Mouse (Mus musculus) lung, postnatal 0 days (tissue): Measurements from ENCODE around the gene Zfp704. TPM values are rescaled to one million over a fixed set of nuclear protein-coding genes. Genes with fewer than 3 reads are reported as not detected.

ENCODE experiments used
- ATAC-seq: fragments of 200-750 bp; cut with Nextera tagmentation; 2 replicates; pipeline ENCODE4 v1.8.0; 2017; ENCODE audit warnings: moderate library complexity
- DNase-seq: peaks from one replicate; pipeline ENCODE4 v3.0.0-alpha.2; 2016; ENCODE audit warnings: low spot score
- H3K27ac ChIP-seq: fragments of 300-500 bp; sonication (generic); 2 replicates; pipeline ENCODE4 v1.5.1; 2014; ENCODE audit warnings: antibody characterized with exemption, mild to moderate bottlenecking, low read length, mixed read lengths
- H3K27me3 ChIP-seq: fragments of 300-500 bp; sonication (generic); replicated peaks from 2 replicates; pipeline ENCODE4 v1.6.1; 2014; ENCODE audit warnings: low read length, mixed read lengths; ENCODE audit not compliant: insufficient read depth
- H3K36me3 ChIP-seq: fragments of 300-500 bp; sonication (generic); 2 replicates; pipeline ENCODE4 v1.6.1; 2014; ENCODE audit warnings: low read length, mixed read lengths; ENCODE audit not compliant: insufficient read depth
- H3K4me1 ChIP-seq: fragments of 300-500 bp; sonication (generic); 2 replicates; pipeline ENCODE4 v1.6.1; 2014; ENCODE audit warnings: antibody characterized with exemption, low read depth, low read length, mixed read lengths; ENCODE audit not compliant: insufficient read depth
- H3K4me2 ChIP-seq: fragments of 300-500 bp; sonication (generic); replicated peaks from 2 replicates; pipeline ENCODE4 v1.6.1; 2014; ENCODE audit warnings: low read depth, mild to moderate bottlenecking, low read length, moderate library complexity, mixed read lengths
- H3K4me3 ChIP-seq: fragments of 300-500 bp; sonication (generic); 2 replicates; pipeline ENCODE4 v1.5.1; 2014; ENCODE audit warnings: low read depth, low read length
- H3K9ac ChIP-seq: fragments of 300-500 bp; sonication (generic); replicated peaks from 2 replicates; pipeline ENCODE4 v1.6.1; 2014; ENCODE audit warnings: low read depth, mild to moderate bottlenecking
- H3K9me3 ChIP-seq: fragments of 300-500 bp; sonication (generic); 2 replicates; pipeline ENCODE4 v1.6.1; 2016; ENCODE audit warnings: low read length, mixed read lengths
- CTCF ChIP-seq: IDR thresholded peaks from 2 replicates; pipeline ENCODE4 v1.5.1; 2016; ENCODE audit warnings: antibody characterized with exemption, mild to moderate bottlenecking
- EP300 ChIP-seq: IDR thresholded peaks from 2 replicates; pipeline ENCODE4 v1.6.1; 2016; ENCODE audit warnings: antibody characterized with exemption, mild to moderate bottlenecking, control low read depth
- WGBS: fragments of 180-500 bp; shearing (Covaris S2); extraction: QIAGEN DNeasy Blood & Tissue Kit; methylation state at CpG from one replicate; pipeline ENCODE4 v1.1.7; 2014; 5-methylcytosine and 5-hydroxymethylcytosine counted together
- polyA plus RNA-seq: library from polyadenylated mRNA; unstranded; fragments of >200 nt; fragmentation: Nextera tagmentation; extraction: Ambion mirVana; gene quantifications from 2 replicates; pipeline ENCODE4 v1.2.1, GENCODE M21; 2015

The Zfp704 gene
- polyA plus RNA-seq, 1 experiment from 2014 or later, result 5.9 TPM

- DNase-seq (no peak), ATAC-seq (no peak)
- no peaks in the 10 kb centered on the region for H3K9me3 ChIP-seq
- TF ChIP-seq EP300, result no peak
- no peak for TF ChIP-seq CTCF
- H3K27ac ChIP-seq, result no peak overlapping the region
- H3K4me1 ChIP-seq, result peaks cover 17% of the 10 kb centered on the region; the same call in 1 of the 2 replicates
- no peak overlapping the region for H3K9ac ChIP-seq
- no peaks in the 10 kb centered on the region for H3K27me3 ChIP-seq
- 53% methylated on average over 4 of the region's 4 CpGs for WGBS
- H3K36me3 ChIP-seq, result no peaks in the 10 kb centered on the region
- H3K4me3 ChIP-seq, result no peak overlapping the region
- H3K4me2 ChIP-seq, result no peak overlapping the region
Measured at GRCm38 (mm10) chr3:9519491-9519890, 90.4 kb downstream of the Zfp704 start.

- H3K4me3 ChIP-seq, result no peak overlapping the region
- ATAC-seq (no peak), DNase-seq (no peak)
- H3K9ac ChIP-seq, result no peak overlapping the region
- WGBS, result 93% methylated on average over 7 of the region's 7 CpGs
- peaks cover 17% of the 10 kb centered on the region; the same call in 1 of the 2 replicates for H3K4me1 ChIP-seq
- no peak overlapping the region for H3K4me2 ChIP-seq
- H3K27ac ChIP-seq, result no peak overlapping the region
- H3K9me3 ChIP-seq, result no peaks in the 10 kb centered on the region
- no peaks in the 10 kb centered on the region for H3K27me3 ChIP-seq
- TF ChIP-seq CTCF, result no peak
- TF ChIP-seq EP300, result no peak
- no peaks in the 10 kb centered on the region for H3K36me3 ChIP-seq
Measured at GRCm38 (mm10) chr3:9518936-9519335, 90.9 kb downstream of the Zfp704 start.

- ATAC-seq (no peak), DNase-seq (no peak)
- H3K27ac ChIP-seq, result no peak overlapping the region
- H3K9ac ChIP-seq, result no peak overlapping the region
- H3K4me3 ChIP-seq, result no peak overlapping the region
- H3K27me3 ChIP-seq, result no peaks in the 10 kb centered on the region
- TF ChIP-seq EP300, result no peak
- TF ChIP-seq CTCF, result no peak
- H3K4me1 ChIP-seq, result peaks cover 17% of the 10 kb centered on the region; the same call in 1 of the 2 replicates
- H3K4me2 ChIP-seq, result no peak overlapping the region
- 61% methylated on average over 7 of the region's 8 CpGs for WGBS
- H3K36me3 ChIP-seq, result no peaks in the 10 kb centered on the region
- no peaks in the 10 kb centered on the region for H3K9me3 ChIP-seq
Measured at GRCm38 (mm10) chr3:9516119-9516855, 93.6 kb downstream of the Zfp704 start.

GRCm38 (mm10) chr3:9515527-9515926, 94.4 kb downstream of the Zfp704 start:
- no peak for DNase-seq
- TF ChIP-seq EP300 (no peak), CTCF (no peak)
- Histone ChIP-seq H3K4me2 (no peak overlapping the region), H3K27me3 (no peaks in the 10 kb centered on the region), H3K4me3 (no peak overlapping the region), H3K9me3 (no peaks in the 10 kb centered on the region), H3K36me3 (no peaks in the 10 kb centered on the region), H3K9ac (no peak overlapping the region), H3K4me1 (peaks cover 17% of the 10 kb centered on the region; the same call in 1 of the 2 replicates), H3K27ac (no peak overlapping the region)
- no peak for ATAC-seq
- 38% methylated on average over 8 of the region's 8 CpGs for WGBS

- Histone ChIP-seq H3K9me3 (no peaks in the 10 kb centered on the region), H3K27ac (no peak overlapping the region), H3K9ac (no peak overlapping the region), H3K4me2 (no peak overlapping the region), H3K4me3 (no peak overlapping the region), H3K36me3 (no peaks in the 10 kb centered on the region), H3K4me1 (no peaks in the 10 kb centered on the region; the same call in 1 of the 2 replicates), H3K27me3 (no peaks in the 10 kb centered on the region)
- TF ChIP-seq EP300 (no peak), CTCF (no peak)
- 57% methylated on average over 7 of the region's 7 CpGs for WGBS
- DNase-seq (peak; percentile 42), ATAC-seq (no peak)
Measured at GRCm38 (mm10) chr3:9513703-9514110, 96.2 kb downstream of the Zfp704 start.

- TF ChIP-seq CTCF, result no peak
- no peak for TF ChIP-seq EP300
- Histone ChIP-seq H3K4me1 (no peaks in the 10 kb centered on the region), H3K27ac (no peak overlapping the region), H3K9ac (no peak overlapping the region), H3K9me3 (no peaks in the 10 kb centered on the region), H3K36me3 (no peaks in the 10 kb centered on the region), H3K27me3 (no peaks in the 10 kb centered on the region), H3K4me2 (no peak overlapping the region), H3K4me3 (no peak overlapping the region)
- no peak for ATAC-seq
- WGBS, result 92% methylated on average over 10 of the region's 10 CpGs
- DNase-seq, result no peak
Measured at GRCm38 (mm10) chr3:9512199-9512598, 97.7 kb downstream of the Zfp704 start.
